14 mouse cellular contexts compared by ENCODE assay signal in genomic region chr7:100429911-100430310, GRCm38 (mm10). TPM values are rescaled to one million over a fixed set of nuclear protein-coding genes. Genes with fewer than 3 reads are reported as not detected.
DNase-seq lines count a peak whose midpoint lies in the region; ATAC-seq and TF ChIP-seq lines count a peak whose summit lies in the region.
"Had no signal": no experiment of that assay in that cellular context is flagged by ENCODE, and none has a peak within 500 bp of the region (broad histone marks: within the 10 kb centered on the region; RNA-seq: fewer than 3 reads in every experiment).

No protein-coding gene starts in this region.

- H3K4me3 ChIP-seq in liver, embryonic 14.5 days (ENCODE audit: insufficient read depth in 1 of 2, low read depth in 2 of 2, low read length in 2 of 2) = no peak overlapping the region
- no peak overlapping the region for H3K4me3 ChIP-seq in liver, embryonic 12.5 days
- H3K4me3 ChIP-seq: erythroblast, embryonic 14.5 days; limb, embryonic 13.5 days; megakaryocyte, embryonic 14.5 days; myocyte had no signal

- no peaks in the 10 kb centered on the region for H3K27me3 ChIP-seq in liver, embryonic 14.5 days (ENCODE audit: control insufficient read depth, insufficient read depth, low read length)
- H3K27me3 ChIP-seq in liver, embryonic 12.5 days (replicated peaks) = no peaks in the 10 kb centered on the region
- H3K27me3 ChIP-seq: limb, embryonic 13.5 days; megakaryocyte, embryonic 14.5 days had no signal

- 76% methylated on average over 11 of the region's 11 CpGs for WGBS in liver, embryonic 14.5 days (ENCODE audit: insufficient replicate concordance)
- 81% methylated on average over 11 of the region's 11 CpGs for WGBS in liver, embryonic 12.5 days (ENCODE audit: insufficient replicate concordance)

- no peak for DNase-seq in liver, embryonic 14.5 days (ENCODE audit: low read depth in 3 of 3, low spot score in 3 of 3)
- peak; percentile 50 for DNase-seq in R1 (ENCODE audit: low read depth, low spot score)
- DNase-seq in heart, postnatal 4 days = peak; percentile 13
- DNase-seq in retina, embryonic 14.5 days (ENCODE audit: low spot score) = no peak
- DNase-seq in testis, postnatal 14 days (ENCODE audit: low spot score) = no peak
- DNase-seq: gastrocnemius, postnatal 10 days; retina, postnatal 1 day had no signal

- TF ChIP-seq CTCF in liver, embryonic 14.5 days (IDR thresholded peaks at IDR 0.05; ENCODE audit: low read depth) = 0 out of 2 replicates have a peak, but pooled peaks have one; percentile 11

- H3K36me3 ChIP-seq in liver, embryonic 14.5 days (replicated peaks; ENCODE audit: control insufficient read depth, insufficient read depth, low read depth) = peaks cover 41% of the 10 kb centered on the region
- peaks cover 82% of the 10 kb centered on the region for H3K36me3 ChIP-seq in liver, embryonic 12.5 days

- no peak overlapping the region for H3K27ac ChIP-seq in liver, embryonic 14.5 days
- H3K27ac ChIP-seq in liver, embryonic 12.5 days = no peak overlapping the region
- H3K27ac ChIP-seq: limb, embryonic 13.5 days had no signal

- no peak for TF ChIP-seq EP300 in liver, embryonic 14.5 days (IDR thresholded peaks at IDR 0.05; ENCODE audit: low read depth)

- H3K9ac ChIP-seq in liver, embryonic 14.5 days (replicated peaks) = no peak overlapping the region
- H3K9ac ChIP-seq in liver, embryonic 12.5 days = no peak overlapping the region
- H3K9ac ChIP-seq: limb, embryonic 13.5 days had no signal

- no peak for ATAC-seq in liver, embryonic 14.5 days (ENCODE audit: insufficient read depth)
- ATAC-seq in liver, embryonic 12.5 days = no peak
- ATAC-seq in common myeloid progenitor, adult 5-6 weeks (replicated peaks; ENCODE audit: low read depth, poor library complexity, severe bottlenecking) = peak; percentile 70

- H3K4me2 ChIP-seq in liver, embryonic 14.5 days (ENCODE audit: low read depth) = no peak overlapping the region
- H3K4me2 ChIP-seq in liver, embryonic 12.5 days = no peak overlapping the region
- H3K4me2 ChIP-seq: limb, embryonic 13.5 days had no signal

- H3K4me1 ChIP-seq in liver, embryonic 14.5 days (replicated peaks; ENCODE audit: control insufficient read depth in 2 of 2, insufficient read depth in 2 of 2, low read length in 1 of 2) = no peaks in the 10 kb centered on the region
- no peaks in the 10 kb centered on the region for H3K4me1 ChIP-seq in liver, embryonic 12.5 days
- H3K4me1 ChIP-seq: limb, embryonic 13.5 days had no signal

- H3K9me3 ChIP-seq in liver, embryonic 14.5 days (ENCODE audit: control insufficient read depth, low read length) = no peaks in the 10 kb centered on the region
- no peaks in the 10 kb centered on the region for H3K9me3 ChIP-seq in liver, embryonic 12.5 days (replicated peaks)
- H3K9me3 ChIP-seq: limb, embryonic 13.5 days; megakaryocyte, embryonic 14.5 days had no signal

RNA-seq across cellular contexts. Expression of gene Ucp3, which starts 42.9 kb away (rescaled TPM):
- polyA plus RNA-seq in liver, embryonic 14.5 days (2012; rRNA removed) = 0.02 TPM in 1 of 2 replicates, not detected in the other
- polyA plus RNA-seq in liver, embryonic 14.5 days (2014; fragmentation: Nextera tagmentation; extraction: Ambion mirVana) = not detected in 2 replicates
- polyA plus RNA-seq in liver, embryonic 12.5 days (2016; fragmentation: Nextera tagmentation; extraction: Ambion mirVana) = 0.10 TPM in 1 of 2 replicates, not detected in the other
- total RNA-seq in common myeloid progenitor, adult 5-6 weeks (2017) = not detected in 2 replicates
- 10 to 100 TPM; 15.2 to 16.5 TPM for total RNA-seq in heart, postnatal 4 days (2021)
- total RNA-seq: ES-E14 had no signal
- polyA plus RNA-seq: erythroblast, embryonic 14.5 days had no signal

RNA-seq across cellular contexts. Expression of gene Ppme1, which starts 57.8 kb away (rescaled TPM):
- polyA plus RNA-seq in liver, embryonic 14.5 days (2012; rRNA removed) = 20.4 and 26.9 TPM in 2 replicates
- 18.9 and 21.4 TPM in 2 replicates for polyA plus RNA-seq in liver, embryonic 14.5 days (2014; fragmentation: Nextera tagmentation; extraction: Ambion mirVana)
- polyA plus RNA-seq in liver, embryonic 12.5 days (2016; fragmentation: Nextera tagmentation; extraction: Ambion mirVana) = 32.5 and 33.5 TPM in 2 replicates
- total RNA-seq in common myeloid progenitor, adult 5-6 weeks (2017) = 25.9 and 29.5 TPM in 2 replicates
- 10 to 100 TPM; 50.7 to 56.0 TPM for total RNA-seq in heart, postnatal 4 days (2021)

RNA-seq across cellular contexts. Expression of gene C2cd3, which starts 57.9 kb away (rescaled TPM):
- 9.1 and 9.2 TPM in 2 replicates for polyA plus RNA-seq in liver, embryonic 14.5 days (2012; rRNA removed)
- 10.2 and 12.2 TPM in 2 replicates for polyA plus RNA-seq in liver, embryonic 14.5 days (2014; fragmentation: Nextera tagmentation; extraction: Ambion mirVana)
- polyA plus RNA-seq in liver, embryonic 12.5 days (2016; fragmentation: Nextera tagmentation; extraction: Ambion mirVana) = 14.0 and 15.4 TPM in 2 replicates
- total RNA-seq in common myeloid progenitor, adult 5-6 weeks (2017) = 36.2 and 46.9 TPM in 2 replicates
- 10 to 100 TPM; 11.5 to 15.0 TPM for total RNA-seq in heart, postnatal 4 days (2021)

Comparison
In these comparisons a context has a peak if more than half of its experiments do, and no peak if none do; other contexts are left out.
1. DNase-seq: peak in R1 (single experiment) and heart, postnatal 4 days (single experiment); none in liver, embryonic 14.5 days (0 of 3), retina, embryonic 14.5 days (single experiment) and testis, postnatal 14 days (single experiment).
2. RNA of gene Ucp3, which starts 42.9 kb away (total RNA-seq): 15.2 to 16.5 TPM in heart, postnatal 4 days; not detected in common myeloid progenitor, adult 5-6 weeks; every median in the first group is over 10 times any median in the second.